Mouse (Mus musculus) thymus, adult 2 months (tissue): ENCODE data around the gene Fosl1. TPM values are rescaled to one million over a fixed set of nuclear protein-coding genes. Genes with fewer than 3 reads are reported as not detected.

Source experiments
- DNase-seq: peaks from one replicate; pipeline ENCODE4 v3.0.0; 2021
- H3K27ac ChIP-seq: fragments of 200-500 bp; 2 replicates; pipeline ENCODE4 v1.5.1; 2012; ENCODE audit warnings: low read length, control low read depth; ENCODE audit not compliant: control insufficient read depth, insufficient read depth
- H3K27me3 ChIP-seq: fragments of 200-500 bp; 2 replicates; pipeline ENCODE4 v1.6.1; 2012; ENCODE audit warnings: mild to moderate bottlenecking, low read length, moderate library complexity, mixed read lengths; ENCODE audit not compliant: control insufficient read depth, insufficient read depth
- H3K36me3 ChIP-seq: fragments of 200-500 bp; 2 replicates; pipeline ENCODE4 v1.6.1; 2012; ENCODE audit warnings: mild to moderate bottlenecking, low read length, moderate library complexity; ENCODE audit not compliant: control insufficient read depth, insufficient read depth
- H3K4me1 ChIP-seq: fragments of 200-500 bp; replicated peaks from 2 replicates; pipeline ENCODE4 v1.6.1; 2012; ENCODE audit warnings: low read length; ENCODE audit not compliant: control insufficient read depth, insufficient read depth
- H3K4me3 ChIP-seq: fragments of 200-500 bp; 2 replicates; pipeline ENCODE4 v1.5.1; 2012; ENCODE audit warnings: mild to moderate bottlenecking, low read length, control low read depth, moderate library complexity; ENCODE audit not compliant: control insufficient read depth, insufficient read depth
- CTCF ChIP-seq: fragments of 200-500 bp; IDR thresholded peaks from 2 replicates; pipeline ENCODE4 v1.5.1; 2012; ENCODE audit warnings: mild to moderate bottlenecking, control low read depth, low read length, moderate library complexity, borderline replicate concordance; ENCODE audit not compliant: control insufficient read depth, poor library complexity, insufficient read depth; ENCODE audit errors: extremely low read depth
- POLR2A ChIP-seq: fragments of 200-500 bp; IDR thresholded peaks from 2 replicates; pipeline ENCODE4 v1.6.1; 2012; ENCODE audit warnings: mild to moderate bottlenecking, low read length, control low read depth, moderate library complexity; ENCODE audit not compliant: control insufficient read depth, poor library complexity, insufficient read depth; ENCODE audit errors: extremely low read depth
- WGBS: fragments of 180-500 bp; shearing (Covaris S2); methylation state at CpG from one replicate; pipeline ENCODE4 v1.1.7; 2018; 5-methylcytosine and 5-hydroxymethylcytosine counted together
- polyA plus RNA-seq: library from polyadenylated mRNA; depleted of rRNA; stranded (reverse); fragments of >200 nt; gene quantifications from 2 replicates; pipeline ENCODE4 v1.2.3, GENCODE M21; 2012

Gene Fosl1
- polyA plus RNA-seq, 1 experiment, result 0.16 TPM

DNA sequence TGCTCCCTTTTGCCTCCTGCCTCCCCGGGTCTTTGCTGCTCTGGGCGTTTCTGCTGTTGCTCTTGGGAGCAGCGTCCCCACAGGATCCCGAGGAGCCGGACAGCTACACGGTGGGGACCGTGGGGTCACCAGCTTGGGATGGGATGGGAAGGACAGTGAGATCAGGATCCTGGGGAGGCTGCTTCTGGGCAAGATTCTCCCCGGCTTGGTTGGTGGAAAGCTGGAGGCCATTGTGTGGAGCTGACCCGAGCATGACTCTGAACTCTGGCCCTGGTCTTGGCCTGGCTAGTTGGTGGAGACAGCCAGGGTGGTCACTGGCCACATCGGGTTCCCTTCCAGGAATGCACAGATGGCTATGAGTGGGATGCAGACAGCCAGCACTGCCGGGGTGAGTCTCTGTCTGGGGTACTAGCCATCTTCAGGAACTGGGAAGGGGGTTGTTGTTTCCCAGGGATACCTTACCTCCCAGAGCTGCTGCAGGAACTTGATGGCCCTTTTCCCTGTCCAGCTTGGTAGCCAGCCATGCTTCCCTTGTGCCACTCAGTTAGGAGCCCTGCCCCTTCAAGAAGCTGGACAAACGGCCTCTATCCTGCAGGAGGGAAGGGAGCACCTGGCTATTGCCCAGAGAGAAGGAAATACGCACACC is 27.8 kb downstream of the Fosl1 start:
- H3K27ac ChIP-seq, result no peak overlapping the region
- peak overlapping the region; percentile 45; the same call in 1 of the 2 replicates for H3K4me3 ChIP-seq
- DNase-seq, result no peak
- H3K27me3 ChIP-seq, result peaks cover 5% of the 10 kb centered on the region
- H3K4me1 ChIP-seq, result peaks cover 11% of the 10 kb centered on the region
- TF ChIP-seq POLR2A, result no peak
- TF ChIP-seq CTCF, result no peak
- 84% methylated on average over 13 of the region's 13 CpGs for WGBS
- no peaks in the 10 kb centered on the region for H3K36me3 ChIP-seq

DNA sequence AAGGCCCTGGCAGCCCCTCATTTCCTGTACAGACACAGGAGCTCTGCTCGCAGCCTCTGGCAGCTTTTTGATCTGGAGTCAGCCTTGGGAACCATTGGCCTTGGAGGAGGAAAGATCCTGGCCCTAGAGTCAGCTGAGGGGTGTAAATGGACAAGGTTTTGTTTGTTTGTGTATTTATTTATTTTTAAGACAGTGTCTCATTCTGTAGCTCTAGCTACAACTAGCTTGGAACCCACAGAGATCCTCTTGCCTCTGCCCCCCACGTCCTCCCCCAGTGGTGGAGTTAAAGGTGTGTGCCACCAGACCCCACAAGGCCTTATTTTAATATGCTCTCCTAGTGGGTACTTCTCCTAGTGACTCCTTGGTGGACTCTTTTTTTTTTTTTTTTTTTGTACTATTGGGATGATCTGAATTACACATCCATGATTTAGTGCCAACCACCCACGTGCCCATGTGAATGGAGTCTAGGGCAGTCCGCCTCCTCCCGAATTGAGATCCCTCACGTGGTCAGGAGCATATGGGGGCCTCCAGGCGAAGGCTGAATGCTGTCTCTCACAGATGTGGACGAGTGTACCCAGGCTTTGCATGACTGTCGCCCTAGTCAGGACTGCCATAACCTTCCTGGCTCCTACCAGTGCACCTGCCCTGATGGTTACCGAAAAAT is 29.8 kb downstream of the Fosl1 start:
- DNase-seq, result no peak
- Histone ChIP-seq H3K4me1 (peaks cover 11% of the 10 kb centered on the region), H3K4me3 (no peak overlapping the region), H3K27me3 (peaks cover 5% of the 10 kb centered on the region), H3K27ac (no peak overlapping the region), H3K36me3 (no peaks in the 10 kb centered on the region)
- WGBS, result 84% methylated on average over 10 of the region's 10 CpGs
- TF ChIP-seq CTCF, result no peak
- no peak for TF ChIP-seq POLR2A

DNA sequence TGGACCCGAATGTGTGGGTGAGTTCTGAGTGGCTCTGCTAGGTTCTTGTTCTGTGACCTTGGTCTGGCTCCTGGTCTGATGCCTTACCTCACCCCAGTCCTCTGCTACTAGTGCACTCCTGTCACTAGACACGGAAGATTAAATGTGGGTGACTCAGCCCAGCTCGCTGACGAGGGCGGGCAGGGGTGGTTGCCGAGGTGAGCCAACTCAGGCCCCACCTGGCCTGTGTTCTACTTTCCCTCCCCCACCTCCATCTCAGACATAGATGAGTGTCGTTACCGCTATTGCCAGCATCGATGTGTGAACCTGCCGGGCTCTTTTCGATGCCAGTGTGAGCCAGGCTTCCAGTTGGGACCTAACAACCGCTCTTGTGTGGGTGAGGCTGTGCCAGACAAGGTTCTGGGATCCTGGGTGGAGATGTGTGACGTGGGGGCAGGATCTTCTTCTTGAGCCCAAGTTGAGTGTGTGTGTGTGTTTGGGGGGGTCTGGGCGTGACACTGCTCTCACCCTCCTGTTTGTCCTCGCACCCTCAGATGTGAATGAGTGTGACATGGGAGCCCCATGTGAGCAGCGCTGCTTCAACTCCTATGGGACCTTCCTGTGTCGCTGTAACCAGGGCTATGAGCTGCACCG is 30.4 kb downstream of the Fosl1 start:
- Histone ChIP-seq H3K36me3 (0 out of 2 replicates have a peak, but pooled peaks cover 3% of the 10 kb centered on the region), H3K4me3 (no peak overlapping the region), H3K27me3 (peaks cover 5% of the 10 kb centered on the region), H3K27ac (no peak overlapping the region), H3K4me1 (peaks cover 11% of the 10 kb centered on the region)
- WGBS, result 94% methylated on average over 18 of the region's 18 CpGs
- TF ChIP-seq CTCF (no peak), POLR2A (no peak)
- DNase-seq, result no peak

DNA sequence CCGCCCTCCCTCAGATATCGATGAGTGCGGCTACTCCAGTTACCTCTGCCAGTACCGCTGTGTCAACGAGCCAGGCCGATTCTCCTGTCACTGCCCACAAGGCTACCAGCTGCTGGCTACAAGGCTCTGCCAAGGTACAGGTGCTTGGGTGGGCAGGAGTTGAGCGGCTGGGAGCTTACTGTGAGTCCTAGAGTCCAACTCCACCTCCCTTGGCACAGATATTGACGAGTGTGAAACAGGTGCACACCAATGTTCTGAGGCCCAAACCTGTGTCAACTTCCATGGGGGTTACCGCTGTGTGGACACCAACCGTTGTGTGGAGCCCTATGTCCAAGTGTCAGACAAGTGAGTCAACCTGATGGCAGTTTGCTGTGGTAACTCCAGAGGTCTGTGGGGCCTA is 32.7 kb downstream of the Fosl1 start:
- TF ChIP-seq CTCF (no peak), POLR2A (no peak)
- no peaks in the 10 kb centered on the region for H3K27me3 ChIP-seq
- 93% methylated on average over 10 of the region's 10 CpGs for WGBS
- DNase-seq, result no peak
- H3K4me3 ChIP-seq, result no peak overlapping the region
- H3K27ac ChIP-seq, result no peak overlapping the region
- peaks cover 8% of the 10 kb centered on the region for H3K4me1 ChIP-seq
- H3K36me3 ChIP-seq, result 0 out of 2 replicates have a peak, but pooled peaks cover 15% of the 10 kb centered on the region

DNA sequence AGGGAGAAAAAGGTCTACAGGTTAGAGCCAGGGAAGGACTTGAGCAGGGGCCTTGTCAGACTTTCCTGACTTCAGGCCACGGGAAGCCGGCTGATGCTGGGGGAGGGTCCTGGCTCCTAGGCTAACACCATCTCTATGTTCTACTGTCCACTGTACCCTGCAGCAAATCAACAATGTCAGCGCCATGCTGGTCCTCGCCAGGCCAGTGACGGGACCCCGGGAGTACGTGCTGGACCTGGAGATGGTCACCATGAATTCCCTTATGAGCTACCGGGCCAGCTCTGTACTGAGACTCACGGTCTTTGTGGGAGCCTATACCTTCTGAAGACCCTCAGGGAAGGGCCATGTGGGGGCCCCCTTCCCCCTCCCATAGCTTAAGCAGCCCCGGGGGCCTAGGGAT is 34.1 kb downstream of the Fosl1 start:
- WGBS, result 93% methylated on average over 10 of the region's 10 CpGs
- TF ChIP-seq POLR2A, result no peak
- TF ChIP-seq CTCF, result no peak
- Histone ChIP-seq H3K27me3 (no peaks in the 10 kb centered on the region), H3K36me3 (peaks cover 20% of the 10 kb centered on the region; the same call in 1 of the 2 replicates), H3K27ac (no peak overlapping the region), H3K4me3 (no peak overlapping the region), H3K4me1 (peaks cover 10% of the 10 kb centered on the region)
- no peak for DNase-seq

DNA sequence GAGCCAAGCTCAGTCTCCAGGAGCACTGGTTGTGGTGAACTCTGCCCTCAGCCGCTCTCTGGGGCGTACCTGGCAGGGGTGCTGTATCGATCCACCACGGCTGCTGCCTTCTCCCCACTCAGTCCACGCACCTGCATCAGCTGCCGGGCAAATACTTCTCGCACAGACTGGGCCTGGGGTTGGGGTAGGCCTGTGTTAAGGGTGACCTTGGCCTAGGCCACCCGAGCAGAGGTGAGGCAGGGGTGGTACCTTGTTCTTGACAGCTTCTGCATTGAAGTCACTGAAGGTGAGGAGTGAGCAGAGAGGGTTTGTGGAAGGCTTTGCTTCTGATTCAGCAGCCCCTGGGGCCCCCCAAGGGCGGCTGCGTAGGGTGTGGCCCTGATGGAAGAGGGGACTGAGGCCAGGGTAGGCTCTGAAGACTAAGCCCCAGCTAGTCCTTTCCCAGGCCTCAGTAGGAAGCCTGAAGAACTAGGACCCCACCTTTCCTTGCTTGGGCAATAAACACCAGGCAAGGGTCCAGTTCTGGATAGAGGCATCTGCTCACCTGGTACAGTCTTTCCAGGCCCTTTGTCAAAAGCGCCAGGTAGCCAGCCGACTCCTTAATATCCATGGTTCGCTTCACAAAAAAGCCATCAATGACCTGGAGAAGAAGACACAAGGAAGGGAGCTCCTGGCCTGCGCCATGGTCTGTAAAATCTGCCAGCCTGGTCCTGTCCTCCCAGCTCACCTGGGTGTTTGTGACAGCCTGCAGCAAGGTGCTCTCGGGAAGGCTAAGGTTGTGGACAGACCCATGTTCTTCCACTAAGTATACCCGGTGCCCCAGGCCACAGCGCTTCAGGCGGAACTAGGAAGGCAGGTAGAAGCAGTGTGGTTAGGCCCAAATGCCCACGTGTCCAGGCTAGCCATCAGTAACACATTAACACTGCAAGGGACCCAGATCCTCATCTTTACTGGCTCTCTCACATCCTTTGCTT is 36.3 kb downstream of the Fosl1 start:
- Histone ChIP-seq H3K27ac (no peak overlapping the region), H3K4me1 (peaks cover 19% of the 10 kb centered on the region), H3K27me3 (no peaks in the 10 kb centered on the region), H3K36me3 (peaks cover 20% of the 10 kb centered on the region; the same call in 1 of the 2 replicates), H3K4me3 (no peak overlapping the region)
- DNase-seq, result no peak
- WGBS, result 95% methylated on average over 19 of the region's 19 CpGs
- TF ChIP-seq CTCF (no peak), POLR2A (no peak)
